Mouse (Mus musculus) inflammation-experienced regulatory T-cells, adult 6 months (primary cell): ENCODE measurements around the gene Gpd1l. TPM values are rescaled to one million over a fixed set of nuclear protein-coding genes. Genes with fewer than 3 reads are reported as not detected.

Experiments used
- polyA plus RNA-seq, 3 experiments: library from polyadenylated mRNA; unstranded; fragments of 100-300 nt; shearing (Covaris generic); gene quantifications; one replicate each; pipeline ENCODE4 v1.2.1; 2017

Gpd1l gene
- polyA plus RNA-seq, 3 experiments from 2014 or later: 13.0 to 20.4 (median 17.3) TPM

Other genes with a start within 250 kb of the Gpd1l start
- 10 to 100 TPM; 46.3 to 55.0 (median 50.4) TPM for gene Dync1li1, start 245.2 kb downstream of the Gpd1l start, polyA plus RNA-seq
- gene Cmtm6, start 202.9 kb downstream of the Gpd1l start, polyA plus RNA-seq: 10 to 100 TPM; 62.5 to 80.3 (median 72.6) TPM
- 100 to 1,000 TPM in 1 of 3 experiments, 10 to 100 TPM in 2; 44.6 to 117 (median 64.8) TPM for gene Cmtm7, start 152.1 kb downstream of the Gpd1l start, polyA plus RNA-seq
- gene Cmtm8, start 89.8 kb downstream of the Gpd1l start, polyA plus RNA-seq: not detected
- gene Osbpl10, start 44.6 kb upstream of the Gpd1l start, polyA plus RNA-seq: not detected
- 1,000 to 10,000 TPM; 2,830 to 6,239 (median 3,618) TPM for gene Rps27rt, start 48.8 kb upstream of the Gpd1l start, polyA plus RNA-seq